Mouse (Mus musculus) gastrocnemius, adult 18-20 months (tissue): ENCODE results near the gene Car8. TPM values are rescaled to one million over a fixed set of nuclear protein-coding genes. Genes with fewer than 3 reads are reported as not detected.

Experiments used
- microRNA-seq: library from miRNA; unstranded; fragments of <30 nt; microRNA quantifications from one replicate; pipeline ENCODE4 v1.2.0, GENCODE M21; 2021
- total RNA-seq, 2 experiments: library from RNA; stranded (reverse); gene quantifications; 2 replicates each; pipeline ENCODE4 v1.2.3; 2021

Gene Car8
- total RNA-seq, 2 experiments from 2014 or later, result 1.3 to 2.9 TPM

Small RNA genes within 50 kb of the gene (microRNA-seq; reads per million reads assigned to microRNA genes)
- not detected for gene Gm25355
